Mouse (Mus musculus): ENCODE data around the gene Fam20b. TPM values are rescaled to one million over a fixed set of nuclear protein-coding genes. Genes with fewer than 3 reads are reported as not detected.

Gene Fam20b
- polyA plus RNA-seq, 1 experiment from 2014 or later, result 37.3 TPM

GRCm38 (mm10) chr1:156641808-156642207 is 77.1 kb downstream of the Fam20b start:
- 90% methylated on average over 10 of the region's 10 CpGs for WGBS
- no peak overlapping the region for H3K9ac ChIP-seq (ENCODE audit: low read depth, low read length)
- no peaks in the 10 kb centered on the region for H3K27me3 ChIP-seq (ENCODE audit: control insufficient read depth, insufficient read depth, low read length)
- no peak overlapping the region for H3K4me2 ChIP-seq (replicated peaks; ENCODE audit: low read depth, low read length)
- peaks cover 46% of the 10 kb centered on the region for H3K36me3 ChIP-seq (ENCODE audit: control insufficient read depth, insufficient read depth, low read length)
- H3K9me3 ChIP-seq (ENCODE audit: control insufficient read depth, low read length), result no peaks in the 10 kb centered on the region
- no peaks in the 10 kb centered on the region for H3K4me1 ChIP-seq (ENCODE audit: control insufficient read depth, insufficient read depth, low read length)
- H3K4me3 ChIP-seq (ENCODE audit: low read length), result no peak overlapping the region
- H3K27ac ChIP-seq (ENCODE audit: low read depth, low read length), result no peak overlapping the region
- peak; percentile 20; the same call in 1 of the 2 replicates for ATAC-seq (ENCODE audit: low FRiP score, low TSS enrichment)

- Histone ChIP-seq H3K27me3 (ENCODE audit: control insufficient read depth, insufficient read depth, low read length) (no peaks in the 10 kb centered on the region), H3K27ac (ENCODE audit: low read depth, low read length) (no peak overlapping the region), H3K4me1 (ENCODE audit: control insufficient read depth, insufficient read depth, low read length) (no peaks in the 10 kb centered on the region), H3K9me3 (ENCODE audit: control insufficient read depth, low read length) (no peaks in the 10 kb centered on the region), H3K4me2 (replicated peaks; ENCODE audit: low read depth, low read length) (no peak overlapping the region), H3K36me3 (ENCODE audit: control insufficient read depth, insufficient read depth, low read length) (peaks cover 54% of the 10 kb centered on the region), H3K4me3 (ENCODE audit: low read length) (no peak overlapping the region), H3K9ac (ENCODE audit: low read depth, low read length) (no peak overlapping the region)
- no peak for ATAC-seq (ENCODE audit: low FRiP score, low TSS enrichment)
- 79% methylated on average over 4 of the region's 4 CpGs for WGBS
These were observed 78.3 kb downstream of the Fam20b start for GRCm38 (mm10) chr1:156640577-156640976.

- no peak overlapping the region for H3K4me2 ChIP-seq (replicated peaks; ENCODE audit: low read depth, low read length)
- no peak overlapping the region for H3K9ac ChIP-seq (ENCODE audit: low read depth, low read length)
- no peaks in the 10 kb centered on the region for H3K27me3 ChIP-seq (ENCODE audit: control insufficient read depth, insufficient read depth, low read length)
- H3K36me3 ChIP-seq (ENCODE audit: control insufficient read depth, insufficient read depth, low read length), result peaks cover 62% of the 10 kb centered on the region
- H3K4me1 ChIP-seq (ENCODE audit: control insufficient read depth, insufficient read depth, low read length), result no peaks in the 10 kb centered on the region
- WGBS, result 87% methylated on average over 5 of the region's 5 CpGs
- no peaks in the 10 kb centered on the region for H3K9me3 ChIP-seq (ENCODE audit: control insufficient read depth, low read length)
- no peak for ATAC-seq (ENCODE audit: low FRiP score, low TSS enrichment)
- no peak overlapping the region for H3K4me3 ChIP-seq (ENCODE audit: low read length)
- no peak overlapping the region for H3K27ac ChIP-seq (ENCODE audit: low read depth, low read length)
These were observed 79.4 kb downstream of the Fam20b start for GRCm38 (mm10) chr1:156639455-156639854.

GRCm38 (mm10) chr1:156635148-156635547 is 83.7 kb downstream of the Fam20b start:
- no peak overlapping the region for H3K4me3 ChIP-seq (ENCODE audit: low read length)
- no peaks in the 10 kb centered on the region for H3K9me3 ChIP-seq (ENCODE audit: control insufficient read depth, low read length)
- H3K27me3 ChIP-seq (ENCODE audit: control insufficient read depth, insufficient read depth, low read length), result no peaks in the 10 kb centered on the region
- no peak overlapping the region for H3K27ac ChIP-seq (ENCODE audit: low read depth, low read length)
- H3K36me3 ChIP-seq (ENCODE audit: control insufficient read depth, insufficient read depth, low read length), result peaks cover 62% of the 10 kb centered on the region
- no peaks in the 10 kb centered on the region for H3K4me1 ChIP-seq (ENCODE audit: control insufficient read depth, insufficient read depth, low read length)
- no peak overlapping the region for H3K9ac ChIP-seq (ENCODE audit: low read depth, low read length)
- WGBS, result 85% methylated on average over 2 of the region's 2 CpGs
- no peak for ATAC-seq (ENCODE audit: low FRiP score, low TSS enrichment)
- no peak overlapping the region for H3K4me2 ChIP-seq (replicated peaks; ENCODE audit: low read depth, low read length)

- no peak overlapping the region for H3K4me3 ChIP-seq (ENCODE audit: low read length)
- H3K27ac ChIP-seq (ENCODE audit: low read depth, low read length), result no peak overlapping the region
- no peaks in the 10 kb centered on the region for H3K9me3 ChIP-seq (ENCODE audit: control insufficient read depth, low read length)
- H3K36me3 ChIP-seq (ENCODE audit: control insufficient read depth, insufficient read depth, low read length), result peaks cover 61% of the 10 kb centered on the region
- H3K4me1 ChIP-seq (ENCODE audit: control insufficient read depth, insufficient read depth, low read length), result no peaks in the 10 kb centered on the region
- H3K9ac ChIP-seq (ENCODE audit: low read depth, low read length), result no peak overlapping the region
- WGBS, result 78% methylated on average over 10 of the region's 10 CpGs
- no peak overlapping the region for H3K4me2 ChIP-seq (replicated peaks; ENCODE audit: low read depth, low read length)
- ATAC-seq (ENCODE audit: low FRiP score, low TSS enrichment), result peak; percentile 60
- no peaks in the 10 kb centered on the region for H3K27me3 ChIP-seq (ENCODE audit: control insufficient read depth, insufficient read depth, low read length)
These were observed 85.8 kb downstream of the Fam20b start for GRCm38 (mm10) chr1:156633095-156633494.

- Histone ChIP-seq H3K4me3 (ENCODE audit: low read length) (no peak overlapping the region), H3K4me2 (replicated peaks; ENCODE audit: low read depth, low read length) (no peak overlapping the region), H3K4me1 (ENCODE audit: control insufficient read depth, insufficient read depth, low read length) (no peaks in the 10 kb centered on the region), H3K27me3 (ENCODE audit: control insufficient read depth, insufficient read depth, low read length) (no peaks in the 10 kb centered on the region), H3K9ac (ENCODE audit: low read depth, low read length) (no peak overlapping the region), H3K36me3 (ENCODE audit: control insufficient read depth, insufficient read depth, low read length) (peaks cover 57% of the 10 kb centered on the region), H3K27ac (ENCODE audit: low read depth, low read length) (no peak overlapping the region), H3K9me3 (ENCODE audit: control insufficient read depth, low read length) (no peaks in the 10 kb centered on the region)
- no peak for ATAC-seq (ENCODE audit: low FRiP score, low TSS enrichment)
These were observed 87.9 kb downstream of the Fam20b start for GRCm38 (mm10) chr1:156630965-156631364.

- H3K36me3 ChIP-seq (ENCODE audit: control insufficient read depth, insufficient read depth, low read length), result peaks cover 60% of the 10 kb centered on the region
- H3K27me3 ChIP-seq (ENCODE audit: control insufficient read depth, insufficient read depth, low read length), result no peaks in the 10 kb centered on the region
- no peak overlapping the region for H3K9ac ChIP-seq (ENCODE audit: low read depth, low read length)
- H3K4me1 ChIP-seq (ENCODE audit: control insufficient read depth, insufficient read depth, low read length), result no peaks in the 10 kb centered on the region
- H3K9me3 ChIP-seq (ENCODE audit: control insufficient read depth, low read length), result no peaks in the 10 kb centered on the region
- H3K27ac ChIP-seq (ENCODE audit: low read depth, low read length), result no peak overlapping the region
- no peak overlapping the region for H3K4me2 ChIP-seq (replicated peaks; ENCODE audit: low read depth, low read length)
- WGBS, result 89% methylated on average over 8 of the region's 8 CpGs
- no peak for ATAC-seq (ENCODE audit: low FRiP score, low TSS enrichment)
- H3K4me3 ChIP-seq (ENCODE audit: low read length), result no peak overlapping the region
These were observed 88.9 kb downstream of the Fam20b start for GRCm38 (mm10) chr1:156629984-156630383.

Other genes with a start within 250 kb of the Fam20b start
- 43.7 and 54.0 TPM in 2 replicates for gene Soat1, start 244.8 kb downstream of the Fam20b start, polyA plus RNA-seq (2014; fragmentation: Nextera tagmentation; extraction: Ambion mirVana)
- gene Gm10031, start 195.1 kb downstream of the Fam20b start, polyA plus RNA-seq (2014; fragmentation: Nextera tagmentation; extraction: Ambion mirVana), result 0.66 and 0.88 TPM in 2 replicates
- 6.4 and 8.1 TPM in 2 replicates for gene Abl2, start 160.3 kb downstream of the Fam20b start, polyA plus RNA-seq (2014; fragmentation: Nextera tagmentation; extraction: Ambion mirVana)
- gene Tor3a, start 44.7 kb downstream of the Fam20b start, polyA plus RNA-seq (2014; fragmentation: Nextera tagmentation; extraction: Ambion mirVana), result 15.5 and 21.1 TPM in 2 replicates
- 1.4 and 1.5 TPM in 2 replicates for gene Angptl1, start 119.5 kb upstream of the Fam20b start, polyA plus RNA-seq (2014; fragmentation: Nextera tagmentation; extraction: Ambion mirVana)
- 62.3 and 80.8 TPM in 2 replicates for gene Ralgps2, start 220.5 kb upstream of the Fam20b start, polyA plus RNA-seq (2014; fragmentation: Nextera tagmentation; extraction: Ambion mirVana)